Mouse (Mus musculus) limb, embryonic 14.5 days (tissue): ENCODE measurements around the gene Evx2. TPM values are rescaled to one million over a fixed set of nuclear protein-coding genes. Genes with fewer than 3 reads are reported as not detected.

ENCODE experiments used
- ATAC-seq: fragments of 200-750 bp; cut with Nextera tagmentation; 2 replicates; pipeline ENCODE4 v1.8.0; 2017; ENCODE audit warnings: low read depth, moderate number of reproducible peaks, moderate TSS enrichment; ENCODE audit not compliant: low FRiP score
- DNase-seq: peaks from one replicate; pipeline ENCODE4 v3.0.0-alpha.2; 2015; ENCODE audit warnings: low spot score
- H3K27ac ChIP-seq: fragments of 300-500 bp; sonication (generic); replicated peaks from 2 replicates; pipeline ENCODE4 v1.5.1; 2014; ENCODE audit warnings: low read depth, mild to moderate bottlenecking, low read length, moderate library complexity, mixed read lengths
- H3K27me3 ChIP-seq: fragments of 300-500 bp; sonication (generic); 2 replicates; pipeline ENCODE4 v1.6.1; 2014; ENCODE audit warnings: low read length, mixed read lengths; ENCODE audit not compliant: control insufficient read depth, insufficient read depth
- H3K36me3 ChIP-seq: fragments of 300-500 bp; sonication (generic); 2 replicates; pipeline ENCODE4 v1.6.1; 2014; ENCODE audit warnings: mild to moderate bottlenecking, low read length, moderate library complexity, mixed read lengths; ENCODE audit not compliant: control insufficient read depth, insufficient read depth
- H3K4me1 ChIP-seq: fragments of 300-500 bp; sonication (generic); 2 replicates; pipeline ENCODE4 v1.6.1; 2014; ENCODE audit warnings: antibody characterized with exemption, low read length, mixed read lengths; ENCODE audit not compliant: control insufficient read depth, insufficient read depth
- H3K4me2 ChIP-seq: fragments of 300-500 bp; sonication (generic); replicated peaks from 2 replicates; pipeline ENCODE4 v1.6.1; 2014; ENCODE audit warnings: low read depth, mild to moderate bottlenecking, low read length, moderate library complexity; ENCODE audit not compliant: severe bottlenecking
- H3K4me3 ChIP-seq: fragments of 300-500 bp; sonication (generic); replicated peaks from 2 replicates; pipeline ENCODE4 v1.5.1; 2014; ENCODE audit warnings: low read length
- H3K9ac ChIP-seq: fragments of 300-500 bp; sonication (generic); 2 replicates; pipeline ENCODE4 v1.6.1; 2014; ENCODE audit warnings: mild to moderate bottlenecking, low read depth, low read length, moderate library complexity; ENCODE audit not compliant: severe bottlenecking
- H3K9me3 ChIP-seq: fragments of 300-500 bp; sonication (generic); 2 replicates; pipeline ENCODE4 v1.6.1; 2016; ENCODE audit warnings: low read length; ENCODE audit not compliant: control insufficient read depth
- POLR2A ChIP-seq: fragments of 200-500 bp; IDR thresholded peaks from 2 replicates; pipeline ENCODE4 v1.8.0; 2012; ENCODE audit warnings: inconsistent platforms, mild to moderate bottlenecking, moderate library complexity, borderline replicate concordance; ENCODE audit not compliant: insufficient read depth, insufficient read length; ENCODE audit errors: extremely low read depth
- WGBS: fragments of 180-500 bp; shearing (Covaris S2); extraction: QIAGEN DNeasy Blood & Tissue Kit; methylation state at CpG from one replicate; pipeline ENCODE4 v1.1.7; 2014; 5-methylcytosine and 5-hydroxymethylcytosine counted together
- polyA plus RNA-seq, 2 experiments: library from polyadenylated mRNA; depleted of rRNA in 1 of 2; stranded (reverse) in 1 of 2; unstranded in 1 of 2; fragments of >200 nt; fragmentation: Nextera tagmentation in 1 of 2; extraction: Ambion mirVana in 1 of 2; gene quantifications; 2 replicates each; pipeline versions ENCODE4 v1.2.1 to v1.2.3; 2012 to 2014

Gene Evx2
- polyA plus RNA-seq, 2 experiments, result 2.3 to 8.9 TPM

GRCm38 (mm10) chr2:74674881-74675665 is 15.7 kb upstream of the Evx2 start, which contains the start of gene Hoxd12:
Gene Hoxd12, plus strand, starts transcription at chr2:74675013.
- TF ChIP-seq POLR2A, result peak; percentile 76; the same call in 1 of the 2 replicates
- Histone ChIP-seq H3K4me3 (peak within 1 kb of the TSS; percentile 74), H3K9ac (peak within 1 kb of the TSS; percentile 99), H3K27ac (peak within 1 kb of the TSS; percentile 97), H3K36me3 (peaks cover 6% of the 10 kb centered on the region; the same call in 1 of the 2 replicates), H3K9me3 (no peaks in the 10 kb centered on the region), H3K4me2 (peak within 1 kb of the TSS; percentile 96), H3K27me3 (peaks cover 29% of the 10 kb centered on the region; the same call in 1 of the 2 replicates), H3K4me1 (peaks cover 17% of the 10 kb centered on the region)
- ATAC-seq (peak; percentile 70), DNase-seq (peak; percentile 74)
- 5% methylated on average over 47 of the region's 47 CpGs for WGBS

- Histone ChIP-seq H3K4me2 (peak overlapping the region; percentile 96), H3K4me1 (peaks cover 17% of the 10 kb centered on the region), H3K36me3 (peaks cover 9% of the 10 kb centered on the region), H3K9ac (peak overlapping the region; percentile 99), H3K27ac (peak overlapping the region; percentile 97), H3K27me3 (peaks cover 24% of the 10 kb centered on the region; the same call in 1 of the 2 replicates), H3K4me3 (peak overlapping the region; percentile 74), H3K9me3 (no peaks in the 10 kb centered on the region)
- TF ChIP-seq POLR2A, result 0 out of 2 replicates have a peak, but pooled peaks have one; percentile 16
- ATAC-seq (no peak), DNase-seq (no peak)
- 5% methylated on average over 24 of the region's 24 CpGs for WGBS
Measured at GRCm38 (mm10) chr2:74673835-74674425, 14.6 kb upstream of the Evx2 start.

DNA sequence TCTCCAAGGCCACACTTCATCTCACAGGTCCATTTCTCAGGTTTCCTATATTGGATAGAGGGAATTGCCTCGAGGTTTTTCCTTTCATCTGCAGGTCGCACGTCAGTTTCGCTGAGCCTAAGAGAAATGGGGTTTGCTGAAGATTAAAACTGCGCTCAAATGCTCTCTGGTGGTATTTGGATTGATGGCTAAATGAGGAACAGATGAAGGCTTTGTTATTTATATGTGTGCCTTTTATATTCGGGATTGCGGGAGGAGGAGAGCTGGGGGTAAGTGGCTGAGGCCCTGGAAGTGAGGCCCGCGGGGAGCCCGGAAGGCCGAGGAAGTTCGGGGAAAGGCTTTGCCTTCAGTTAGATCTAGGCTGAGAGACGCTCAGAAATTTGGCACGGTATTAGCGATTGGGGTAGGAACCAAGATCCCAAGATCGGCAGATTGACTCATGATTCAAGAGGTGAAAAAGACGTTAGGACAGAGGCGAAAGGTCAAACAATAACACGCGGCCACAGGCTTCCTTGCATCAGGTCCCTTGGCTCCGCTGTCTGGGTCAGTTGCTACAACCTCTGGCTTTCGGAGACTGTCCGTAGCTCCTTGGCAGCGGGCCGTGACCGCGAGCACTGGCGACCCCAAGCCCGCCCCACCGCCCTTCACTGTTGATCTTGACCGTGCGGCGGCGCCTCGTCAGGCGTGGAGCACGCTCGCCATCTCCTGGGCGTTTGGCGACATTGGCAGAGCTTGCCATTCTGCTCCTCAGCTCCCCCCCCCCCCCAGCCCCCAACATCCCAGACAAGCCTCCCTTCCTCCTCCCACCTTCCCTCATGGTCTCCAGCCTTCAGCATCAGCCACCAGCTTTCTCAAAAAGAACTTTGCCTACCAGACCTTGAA is 13.4 kb upstream of the Evx2 start:
- TF ChIP-seq POLR2A, result no peak
- ATAC-seq, result peak; percentile 48

DNA sequence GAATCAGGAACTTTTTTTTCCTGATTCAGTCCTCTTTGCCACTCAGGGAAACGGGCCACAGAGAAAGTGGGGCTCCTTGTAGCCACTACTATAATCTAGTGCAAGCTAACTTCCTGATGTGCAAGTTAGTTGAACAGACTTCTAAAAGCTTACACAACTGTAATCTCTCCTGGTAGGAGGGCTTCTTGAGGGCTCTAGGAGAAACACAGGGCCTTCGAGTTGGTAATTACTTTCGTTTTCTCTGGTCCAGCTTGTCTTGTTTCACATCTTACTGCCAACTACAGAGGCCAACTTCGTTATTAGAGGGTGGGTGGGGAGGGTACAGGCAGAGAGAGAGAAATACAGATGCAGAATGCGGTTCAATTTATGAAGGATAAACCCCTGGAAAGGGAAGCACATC is 12.5 kb upstream of the Evx2 start:
- Histone ChIP-seq H3K9ac (peak overlapping the region; percentile 99), H3K9me3 (no peaks in the 10 kb centered on the region), H3K27me3 (peaks cover 31% of the 10 kb centered on the region; the same call in 1 of the 2 replicates), H3K4me2 (peak overlapping the region; percentile 96), H3K36me3 (peaks cover 9% of the 10 kb centered on the region), H3K4me3 (peak overlapping the region; percentile 74), H3K27ac (peak overlapping the region; percentile 97), H3K4me1 (peaks cover 12% of the 10 kb centered on the region)
- ATAC-seq, result no peak
- TF ChIP-seq POLR2A, result no peak
- DNase-seq, result no peak
- 15% methylated on average over 5 of the region's 5 CpGs for WGBS

More for the DNA sequence above, 13.4 kb upstream of the Evx2 start:
- Histone ChIP-seq H3K4me3 (peak overlapping the region; percentile 74), H3K4me1 (peaks cover 12% of the 10 kb centered on the region), H3K27ac (peak overlapping the region; percentile 97), H3K4me2 (peak overlapping the region; percentile 96), H3K36me3 (peaks cover 9% of the 10 kb centered on the region), H3K27me3 (peaks cover 30% of the 10 kb centered on the region; the same call in 1 of the 2 replicates), H3K9ac (peak overlapping the region; percentile 99), H3K9me3 (no peaks in the 10 kb centered on the region)
- peak; percentile 82 for DNase-seq
- WGBS, result 2% methylated on average over 40 of the region's 40 CpGs
